Mouse (Mus musculus): ENCODE measurements around the gene Cep104.

DNA sequence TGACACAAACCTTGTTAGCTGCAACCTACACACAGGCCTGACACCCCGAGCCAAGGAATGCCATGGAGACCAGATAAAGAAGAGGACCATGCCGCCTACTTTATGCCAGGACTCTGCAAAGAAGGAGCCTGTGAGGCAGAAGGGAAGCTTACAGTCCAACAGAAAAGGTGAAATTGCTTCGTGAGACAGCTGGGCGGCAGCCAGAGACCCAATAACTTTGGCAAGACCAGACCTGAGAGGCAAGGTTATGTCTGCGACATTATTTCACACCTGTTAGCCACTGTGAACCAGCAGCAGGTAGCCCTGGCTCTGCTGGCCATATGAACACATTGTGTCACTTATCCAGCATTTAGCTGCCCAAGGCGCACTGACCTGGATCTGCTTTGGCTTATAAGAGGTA is 29.3 kb upstream of the Cep104 start:
- TF ChIP-seq POLR2A (IDR thresholded peaks at IDR 0.05; ENCODE audit: extremely low read depth, insufficient read depth, low read length): no peak
- TF ChIP-seq CTCF (IDR thresholded peaks at IDR 0.05; ENCODE audit: low read depth, low read length): no peak

Measured in liver, adult 2 months (tissue).